7 mouse cellular contexts compared by ENCODE assay signal in the genomic region with DNA sequence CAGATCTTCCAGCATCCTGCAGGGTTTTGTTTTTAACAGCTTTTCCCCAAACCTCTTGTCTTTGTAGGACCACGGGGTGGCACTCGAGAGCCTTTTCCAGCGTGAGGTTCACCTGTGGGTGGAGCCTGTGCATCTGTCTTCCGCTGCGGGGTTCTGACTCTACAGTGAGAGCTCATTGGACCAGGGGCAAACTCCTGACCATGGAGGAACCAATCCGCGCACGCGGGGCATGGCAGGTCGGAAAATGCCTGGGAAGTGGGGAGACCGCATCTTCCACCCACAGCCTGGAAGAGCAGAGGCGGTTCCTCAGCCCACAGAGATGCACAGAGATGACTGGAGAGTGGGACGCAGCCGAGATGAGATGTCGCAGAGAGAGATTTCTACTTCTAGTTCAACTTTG. TPM values are rescaled to one million over a fixed set of nuclear protein-coding genes. Genes with fewer than 3 reads are reported as not detected.
DNase-seq lines count a peak whose midpoint lies in the region; ATAC-seq lines count a peak whose summit lies in the region.

No protein-coding gene starts in this region.

- peak overlapping the region; percentile 23 for H3K4me3 ChIP-seq in intestine, embryonic 15.5 days (replicated peaks)
- peak overlapping the region; percentile 47 for H3K4me3 ChIP-seq in midbrain, embryonic 10.5 days

- intact Hi-C loops in gastrocnemius, postnatal 36 days (cut with DNase I), result loop anchor here (2.0 kb wide), 1 partner anchor 149 kb away; no protein-coding TSS in a partner anchor
- intact Hi-C loops in left cerebral cortex, postnatal 25 days (cut with DNase I), result loop anchor here (1.0 to 2.0 kb wide), 2 partner anchors 89 to 149 kb away; no protein-coding TSS in a partner anchor

- H3K4me2 ChIP-seq in intestine, embryonic 15.5 days (replicated peaks), result peak overlapping the region; percentile 57

- DNase-seq in adrenal gland, adult 2 months, result peak; percentile 95
- peak; percentile 87 for DNase-seq in embryo, embryonic 11.5 days (ENCODE audit: low read depth, low spot score)
- peak; percentile 89 to 92 for DNase-seq in gastrocnemius, postnatal 36 days
- DNase-seq in left cerebral cortex, postnatal 25 days (ENCODE audit: low spot score in 2 of 2), result peak; percentile 94 to 99
- peak; percentile 94 for DNase-seq in midbrain, embryonic 10.5 days (ENCODE audit: low spot score)
- DNase-seq in right cerebral cortex, postnatal 4 days, result peak; percentile 95

- H3K36me3 ChIP-seq in intestine, embryonic 15.5 days, result no peaks in the 10 kb centered on the region
- no peaks in the 10 kb centered on the region for H3K36me3 ChIP-seq in midbrain, embryonic 10.5 days

- H3K9me3 ChIP-seq in intestine, embryonic 15.5 days, result no peaks in the 10 kb centered on the region
- H3K9me3 ChIP-seq in midbrain, embryonic 10.5 days (replicated peaks), result no peaks in the 10 kb centered on the region

- ATAC-seq in intestine, embryonic 15.5 days, result peak; percentile 100

- peak overlapping the region; percentile 15; the same call in 1 of the 2 replicates for H3K27ac ChIP-seq in intestine, embryonic 15.5 days
- peak overlapping the region; percentile 83 for H3K27ac ChIP-seq in midbrain, embryonic 10.5 days (replicated peaks)

- no peaks in the 10 kb centered on the region for H3K4me1 ChIP-seq in intestine, embryonic 15.5 days (replicated peaks)
- H3K4me1 ChIP-seq in midbrain, embryonic 10.5 days, result peaks cover 7% of the 10 kb centered on the region; the same call in 1 of the 2 replicates

- WGBS in intestine, embryonic 15.5 days, result 2% methylated on average over 15 of the region's 15 CpGs
- 5% methylated on average over 15 of the region's 15 CpGs for WGBS in midbrain, embryonic 10.5 days

- no peaks in the 10 kb centered on the region for H3K27me3 ChIP-seq in intestine, embryonic 15.5 days (replicated peaks)
- no peaks in the 10 kb centered on the region; the same call in 1 of the 2 replicates for H3K27me3 ChIP-seq in midbrain, embryonic 10.5 days (ENCODE audit: low read depth, poor library complexity, severe bottlenecking)

- H3K9ac ChIP-seq in intestine, embryonic 15.5 days, result no peak overlapping the region

RNA-seq across cellular contexts. Expression of a gene that starts 38.5 kb away (rescaled TPM):
- total RNA-seq in adrenal gland, adult 2 months (2021), result 10 to 100 TPM; 11.2 to 12.5 TPM
- polyA plus RNA-seq in adrenal gland, adult 2 months (2012; rRNA removed), result 0.62 and 0.63 TPM in 2 replicates
- 1 to 10 TPM; 2.5 to 3.0 TPM for total RNA-seq in gastrocnemius, postnatal 36 days (2021)
- 16.4 and 17.1 TPM in 2 replicates for polyA plus RNA-seq in intestine, embryonic 15.5 days (2015; fragmentation: Nextera tagmentation; extraction: Ambion mirVana)
- total RNA-seq in left cerebral cortex, postnatal 25 days (2021), result 10 to 100 TPM; 33.6 to 33.7 TPM
- polyA plus RNA-seq in midbrain, embryonic 10.5 days (2016; fragmentation: Nextera tagmentation; extraction: Ambion mirVana), result 12.8 and 13.3 TPM in 2 replicates

Comparison
In these comparisons a context has a peak if more than half of its experiments do, and no peak if none do; other contexts are left out.
1. Peak in every context shown above with its lines: DNase-seq, ATAC-seq, H3K4me3 ChIP-seq and H3K27ac ChIP-seq.